Mouse (Mus musculus) heart, postnatal 0 days (tissue): Measurements from ENCODE around the gene Pnmal2.

Source experiments
- CTCF ChIP-seq: IDR thresholded peaks from 2 replicates; pipeline ENCODE4 v1.5.1; 2016; ENCODE audit warnings: antibody characterized with exemption, control low read depth, low read depth
- EP300 ChIP-seq: IDR thresholded peaks from 2 replicates; pipeline ENCODE4 v1.6.1; 2016; ENCODE audit warnings: antibody characterized with exemption, low read depth

DNA sequence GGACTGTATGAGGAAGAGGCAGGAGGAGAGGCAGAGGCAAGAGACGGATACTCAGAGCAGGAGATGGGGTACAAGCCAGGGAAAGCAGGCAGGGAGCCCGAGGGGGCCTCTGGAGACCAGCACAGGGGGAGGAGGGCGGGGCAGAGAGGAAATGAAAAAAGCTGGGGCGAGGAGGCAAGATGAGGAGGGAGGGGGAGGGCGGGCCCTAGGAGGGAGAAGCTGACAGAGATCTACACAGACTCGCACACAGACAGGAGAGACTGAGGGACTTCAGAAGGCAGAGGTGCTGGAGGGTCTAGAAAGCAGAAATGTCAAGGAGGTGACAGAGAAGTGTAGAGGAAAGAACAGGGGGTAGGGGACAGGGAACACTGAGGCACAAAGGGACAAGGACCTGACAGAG, 38.2 kb upstream of the Pnmal2 start, which contains the start of gene Ptgir:
- TF ChIP-seq CTCF (no peak), EP300 (no peak)
